In the genomic region with DNA sequence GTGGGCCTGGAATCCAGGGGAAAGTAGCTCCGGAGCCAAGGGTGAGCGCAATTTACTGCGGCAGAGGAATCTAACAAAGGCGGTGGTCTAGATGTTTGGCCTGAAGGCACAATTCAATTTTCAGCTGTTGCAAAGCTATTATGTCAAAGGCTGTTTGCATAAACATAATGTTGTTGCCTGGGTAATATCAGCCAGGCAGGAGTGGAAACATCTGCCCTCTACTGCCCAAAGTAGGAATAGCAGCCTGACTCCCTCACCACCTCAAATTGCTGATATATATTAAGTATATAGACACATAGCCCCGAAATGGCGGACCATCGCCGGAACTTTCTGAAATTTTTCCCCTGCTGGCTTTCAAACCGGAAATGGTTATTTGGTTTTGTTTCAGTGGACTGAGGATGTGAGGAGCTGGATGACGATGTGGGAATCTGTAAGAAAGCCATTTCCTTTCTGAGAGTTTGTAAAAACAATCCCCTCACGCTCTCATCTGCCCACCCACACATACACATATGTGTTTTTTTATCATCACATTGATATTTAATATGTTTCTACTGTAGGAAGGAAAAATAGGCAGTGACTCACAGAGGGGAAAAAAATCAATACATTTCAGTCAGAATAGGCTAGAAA, we compare ENCODE assay signal across 8 mouse cellular contexts.
A peak's percentile ranks its signal among the peaks of the same experiment; 100 is the strongest.
DNase-seq lines count a peak whose midpoint lies in the region; ATAC-seq and TF ChIP-seq lines count a peak whose summit lies in the region.

No protein-coding gene starts in this region.

- ATAC-seq in forebrain, embryonic 13.5 days, result peak; percentile 83
- ATAC-seq in heart, postnatal 0 days (ENCODE audit: insufficient read depth, low read depth), result peak; percentile 39; the same call in 1 of the 2 replicates
- ATAC-seq in lung, embryonic 14.5 days (ENCODE audit: insufficient read depth), result peak; percentile 79

- H3K4me3 ChIP-seq in ES-Bruce4 (ENCODE audit: low read depth, low read length), result no peak overlapping the region
- H3K4me3 ChIP-seq in forebrain, embryonic 13.5 days, result no peak overlapping the region
- H3K4me3 ChIP-seq in heart, postnatal 0 days (ENCODE audit: low read depth, low read length), result no peak overlapping the region
- no peak overlapping the region for H3K4me3 ChIP-seq in lung, embryonic 14.5 days (ENCODE audit: low read depth, low read length)

- peak; percentile 38 for TF ChIP-seq CTCF in ES-Bruce4 (IDR thresholded peaks at IDR 0.05; ENCODE audit: low read depth, low read length)
- peak; percentile 86 for TF ChIP-seq CTCF in heart, postnatal 0 days (IDR thresholded peaks at IDR 0.05; ENCODE audit: low read depth)
- TF ChIP-seq CTCF in lung, embryonic 14.5 days (IDR thresholded peaks at IDR 0.05; ENCODE audit: low read depth), result peak; percentile 83

- H3K4me2 ChIP-seq in forebrain, embryonic 13.5 days, result no peak overlapping the region
- H3K4me2 ChIP-seq in heart, postnatal 0 days (ENCODE audit: low read depth, low read length), result no peak overlapping the region
- peak overlapping the region; percentile 27 for H3K4me2 ChIP-seq in lung, embryonic 14.5 days

- no peak for TF ChIP-seq POLR2A in ES-Bruce4 (IDR thresholded peaks at IDR 0.05; ENCODE audit: insufficient read depth, low read length)

- no peaks in the 10 kb centered on the region for H3K36me3 ChIP-seq in ES-Bruce4 (ENCODE audit: control insufficient read depth, insufficient read depth, low read length, poor library complexity, severe bottlenecking)
- no peaks in the 10 kb centered on the region for H3K36me3 ChIP-seq in forebrain, embryonic 13.5 days (ENCODE audit: poor library complexity, severe bottlenecking)
- no peaks in the 10 kb centered on the region for H3K36me3 ChIP-seq in heart, postnatal 0 days (replicated peaks; ENCODE audit: control insufficient read depth, insufficient read depth, low read length)
- H3K36me3 ChIP-seq in lung, embryonic 14.5 days (ENCODE audit: insufficient read depth), result no peaks in the 10 kb centered on the region

- WGBS in forebrain, embryonic 13.5 days, result 61% methylated on average over 11 of the region's 11 CpGs
- WGBS in heart, postnatal 0 days, result 40% methylated on average over 11 of the region's 11 CpGs
- WGBS in lung, embryonic 14.5 days, result 43% methylated on average over 11 of the region's 11 CpGs

- TF ChIP-seq EP300 in ES-Bruce4 (IDR thresholded peaks at IDR 0.05; ENCODE audit: insufficient read depth, low read depth, low read length), result no peak
- TF ChIP-seq EP300 in heart, postnatal 0 days (IDR thresholded peaks at IDR 0.05; ENCODE audit: low read depth), result no peak

- no peaks in the 10 kb centered on the region for H3K4me1 ChIP-seq in ES-Bruce4 (ENCODE audit: control insufficient read depth, insufficient read depth, low read length)
- no peaks in the 10 kb centered on the region for H3K4me1 ChIP-seq in forebrain, embryonic 13.5 days
- H3K4me1 ChIP-seq in heart, postnatal 0 days (ENCODE audit: control insufficient read depth, insufficient read depth), result peaks cover 10% of the 10 kb centered on the region; the same call in 1 of the 2 replicates
- H3K4me1 ChIP-seq in lung, embryonic 14.5 days (ENCODE audit: insufficient read depth), result no peaks in the 10 kb centered on the region

- H3K9ac ChIP-seq in ES-Bruce4 (ENCODE audit: low read depth, poor library complexity, severe bottlenecking), result no peak overlapping the region
- no peak overlapping the region for H3K9ac ChIP-seq in forebrain, embryonic 13.5 days
- H3K9ac ChIP-seq in heart, postnatal 0 days (replicated peaks; ENCODE audit: low read depth, low read length), result no peak overlapping the region
- H3K9ac ChIP-seq in lung, embryonic 14.5 days, result no peak overlapping the region

- H3K9me3 ChIP-seq in ES-Bruce4 (replicated peaks; ENCODE audit: control insufficient read depth, insufficient read depth, low read length, poor library complexity, severe bottlenecking), result no peaks in the 10 kb centered on the region
- H3K9me3 ChIP-seq in forebrain, embryonic 13.5 days (replicated peaks), result no peaks in the 10 kb centered on the region
- H3K9me3 ChIP-seq in heart, postnatal 0 days (replicated peaks; ENCODE audit: control insufficient read depth, low read length), result no peaks in the 10 kb centered on the region
- H3K9me3 ChIP-seq in lung, embryonic 14.5 days (ENCODE audit: low read depth, low read length), result no peaks in the 10 kb centered on the region

- no peak overlapping the region for H3K27ac ChIP-seq in ES-Bruce4 (ENCODE audit: insufficient read depth, low read length)
- no peak overlapping the region for H3K27ac ChIP-seq in forebrain, embryonic 13.5 days
- H3K27ac ChIP-seq in heart, postnatal 0 days (ENCODE audit: low read depth), result peak overlapping the region; percentile 65
- H3K27ac ChIP-seq in lung, embryonic 14.5 days (ENCODE audit: low read depth), result peak overlapping the region; percentile 72; the same call in 1 of the 2 replicates

- DNase-seq in c-Kit-positive CD71-negative TER-119-negative erythroid progenitor cells, embryonic 14.5 days (ENCODE audit: low read depth), result peak; percentile 50
- peak; percentile 80 for DNase-seq in heart, postnatal 0 days (ENCODE audit: low spot score)
- DNase-seq in layer of hippocampus, adult 11-12 months (ENCODE audit: low spot score), result peak; percentile 69
- peak; percentile 92 for DNase-seq in lung, embryonic 14.5 days
- peak; percentile 64 for DNase-seq in ovary, postnatal 14 days (ENCODE audit: low spot score)
- DNase-seq in thymus, postnatal 14 days, result peak; percentile 48

- no peaks in the 10 kb centered on the region; the same call in 1 of the 2 replicates for H3K27me3 ChIP-seq in ES-Bruce4 (ENCODE audit: control insufficient read depth, insufficient read depth, low read length, poor library complexity, severe bottlenecking)
- no peaks in the 10 kb centered on the region for H3K27me3 ChIP-seq in forebrain, embryonic 13.5 days
- H3K27me3 ChIP-seq in heart, postnatal 0 days (ENCODE audit: control insufficient read depth, insufficient read depth, low read length), result no peaks in the 10 kb centered on the region
- no peaks in the 10 kb centered on the region for H3K27me3 ChIP-seq in lung, embryonic 14.5 days (ENCODE audit: insufficient read depth, low read length)

Comparison
In these comparisons a context has a peak if more than half of its experiments do, and no peak if none do; other contexts are left out.
1. H3K27ac ChIP-seq: peak in heart, postnatal 0 days (single experiment) and lung, embryonic 14.5 days (single experiment); none in ES-Bruce4 (single experiment) and forebrain, embryonic 13.5 days (single experiment).
2. Peak in every context shown above with its lines, with median percentiles within 50 percentile points of each other: CTCF ChIP-seq, DNase-seq and ATAC-seq.